Mouse (Mus musculus) ES-E14 (cell line): ENCODE results near the gene Gm3646. TPM values are rescaled to one million over a fixed set of nuclear protein-coding genes. Genes with fewer than 3 reads are reported as not detected.

ENCODE experiments used
- DNase-seq: peaks from one replicate; pipeline ENCODE4 v3.0.0-alpha.2; 2013; ENCODE audit warnings: low read depth, low spot score
- H3K27ac ChIP-seq: 2 replicates; pipeline ENCODE4 v1.5.1; 2012; ENCODE audit warnings: low read depth, mild to moderate bottlenecking, low read length, moderate library complexity, mixed read lengths; ENCODE audit not compliant: poor library complexity, insufficient read depth, severe bottlenecking
- H3K36me3 ChIP-seq: 2 replicates; pipeline ENCODE4 v1.6.1; 2012; ENCODE audit warnings: mild to moderate bottlenecking, low read length, moderate library complexity, mixed read lengths; ENCODE audit not compliant: control insufficient read depth, poor library complexity, insufficient read depth, severe bottlenecking
- H3K4me1 ChIP-seq, 2 experiments: fragments of 150-350 bp in 1 of 2; sonication (generic) in 1 of 2; 2 replicates each; pipeline ENCODE4 v1.6.1; 2012; ENCODE audit warnings: low read length in 2 of 2, mild to moderate bottlenecking in 1 of 2, mixed read lengths in 1 of 2; ENCODE audit not compliant: control insufficient read depth in 2 of 2, insufficient read depth in 2 of 2, poor library complexity in 1 of 2
- H3K4me3 ChIP-seq, 2 experiments: fragments of 150-350 bp in 1 of 2; sonication (generic) in 1 of 2; 2 replicates each; pipeline ENCODE4 v1.5.1; 2012; ENCODE audit warnings: low read length in 2 of 2, low read depth in 1 of 2, mild to moderate bottlenecking in 1 of 2, mixed read lengths in 1 of 2; ENCODE audit not compliant: insufficient read depth in 1 of 2, poor library complexity in 1 of 2, severe bottlenecking in 1 of 2
- H3K9ac ChIP-seq: 2 replicates; pipeline ENCODE4 v1.6.1; 2012; ENCODE audit warnings: low read depth, mild to moderate bottlenecking, low read length, mixed read lengths; ENCODE audit not compliant: poor library complexity, insufficient read depth, severe bottlenecking
- H3K9me3 ChIP-seq: fragments of 150-350 bp; sonication (generic); 2 replicates; pipeline ENCODE4 v1.6.1; 2012; ENCODE audit warnings: low read depth, mild to moderate bottlenecking, low read length; ENCODE audit not compliant: control insufficient read depth, insufficient read depth
- CHD2 ChIP-seq: IDR thresholded peaks from 2 replicates; pipeline ENCODE4 v1.6.1; 2014; ENCODE audit warnings: mild to moderate bottlenecking, low read depth, low read length, inconsistent platforms
- HCFC1 ChIP-seq: IDR thresholded peaks from 2 replicates; pipeline ENCODE4 v1.6.1; 2012; ENCODE audit warnings: low read length, inconsistent platforms, borderline replicate concordance; ENCODE audit not compliant: insufficient read depth
- MAFK ChIP-seq: IDR thresholded peaks from 2 replicates; pipeline ENCODE4 v1.6.1; 2014; ENCODE audit warnings: mild to moderate bottlenecking, low read depth, low read length, inconsistent platforms; ENCODE audit not compliant: insufficient read depth
- ZC3H11A ChIP-seq: IDR thresholded peaks from 2 replicates; pipeline ENCODE4 v1.6.1; 2012; ENCODE audit warnings: low read depth, mild to moderate bottlenecking, inconsistent platforms, low read length, borderline replicate concordance
- ZNF384 ChIP-seq: IDR thresholded peaks from 2 replicates; pipeline ENCODE4 v1.6.1; 2012; ENCODE audit warnings: low read depth, low read length, inconsistent platforms
- in situ Hi-C, 2 experiments: fragments of 600-800 bp; cut with MboI; formaldehyde crosslinking; loops; one replicate each; pipeline ENCODE4 v1.15.1; 2025; ENCODE audit warnings: low sequenced_read_pairs in 2 of 2, inconsistent platforms in 1 of 2; ENCODE audit not compliant: unreplicated experiment in 2 of 2
- total RNA-seq: library from RNA; depleted of rRNA; stranded (reverse); fragments of 300-350 nt; gene quantifications from 2 replicates; pipeline ENCODE4 v1.2.3, GENCODE M21; 2012

The Gm3646 gene
- total RNA-seq, 1 experiment: not detected

- H3K9ac ChIP-seq: no peak overlapping the region
- no peak overlapping the region for H3K4me3 ChIP-seq
- no peak overlapping the region for H3K27ac ChIP-seq
- H3K36me3 ChIP-seq: no peaks in the 10 kb centered on the region
- no peak for TF ChIP-seq HCFC1
- TF ChIP-seq ZNF384: no peak
- TF ChIP-seq ZC3H11A: no peak
- TF ChIP-seq MAFK: no peak
- no peak for TF ChIP-seq CHD2
- H3K9me3 ChIP-seq: no peaks in the 10 kb centered on the region
- H3K4me1 ChIP-seq: no peaks in the 10 kb centered on the region
- no peak for DNase-seq
- in situ Hi-C loops: no loop called here
Observed at GRCm38 (mm10) chr1:39779111-39779980, 25.8 kb downstream of the Gm3646 start.

GRCm38 (mm10) chr1:39773991-39774729 lies 31.0 kb downstream of the Gm3646 start:
- H3K27ac ChIP-seq: no peak overlapping the region
- no peak overlapping the region for H3K9ac ChIP-seq
- H3K36me3 ChIP-seq: no peaks in the 10 kb centered on the region
- H3K4me1 ChIP-seq: peaks cover 0 to 5% of the 10 kb centered on the region in 2 experiments; a peak in 1 of 4 replicates
- H3K4me3 ChIP-seq: no peak overlapping the region
- in situ Hi-C loops: no loop called here
- no peaks in the 10 kb centered on the region for H3K9me3 ChIP-seq
- no peak for DNase-seq
- TF ChIP-seq HCFC1: no peak
- TF ChIP-seq MAFK: no peak
- no peak for TF ChIP-seq ZC3H11A
- no peak for TF ChIP-seq ZNF384
- TF ChIP-seq CHD2: no peak

GRCm38 (mm10) chr1:39773551-39773950 lies 31.6 kb downstream of the Gm3646 start:
- no peak for DNase-seq
- Histone ChIP-seq H3K27ac (no peak overlapping the region), H3K4me3 (no peak overlapping the region), H3K36me3 (no peaks in the 10 kb centered on the region), H3K9me3 (no peaks in the 10 kb centered on the region), H3K9ac (no peak overlapping the region), H3K4me1 (peaks cover 0 to 5% of the 10 kb centered on the region in 2 experiments; a peak in 1 of 4 replicates)
- TF ChIP-seq ZC3H11A (no peak), ZNF384 (no peak), CHD2 (no peak), HCFC1 (no peak), MAFK (no peak)
- in situ Hi-C loops: no loop called here

GRCm38 (mm10) chr1:39772401-39773095 lies 32.6 kb downstream of the Gm3646 start:
- in situ Hi-C loops: no loop called here
- no peak for TF ChIP-seq ZC3H11A
- TF ChIP-seq ZNF384: no peak
- TF ChIP-seq HCFC1: no peak
- H3K27ac ChIP-seq: no peak overlapping the region
- DNase-seq: no peak
- H3K4me3 ChIP-seq: no peak overlapping the region
- peaks cover 0 to 5% of the 10 kb centered on the region in 2 experiments; a peak in 1 of 4 replicates for H3K4me1 ChIP-seq
- H3K9ac ChIP-seq: no peak overlapping the region
- H3K36me3 ChIP-seq: no peaks in the 10 kb centered on the region
- no peaks in the 10 kb centered on the region for H3K9me3 ChIP-seq
